Mouse (Mus musculus): ENCODE measurements at regions not wholly inside any gene's neighbourhood (a gene's known extent, or its start where the extent isn't known, plus 50 kb on each side); places are given as distances from the start of the nearest gene placed in this dataset.
A peak's percentile ranks its signal among the peaks of the same experiment; 100 is the strongest.

DNA sequence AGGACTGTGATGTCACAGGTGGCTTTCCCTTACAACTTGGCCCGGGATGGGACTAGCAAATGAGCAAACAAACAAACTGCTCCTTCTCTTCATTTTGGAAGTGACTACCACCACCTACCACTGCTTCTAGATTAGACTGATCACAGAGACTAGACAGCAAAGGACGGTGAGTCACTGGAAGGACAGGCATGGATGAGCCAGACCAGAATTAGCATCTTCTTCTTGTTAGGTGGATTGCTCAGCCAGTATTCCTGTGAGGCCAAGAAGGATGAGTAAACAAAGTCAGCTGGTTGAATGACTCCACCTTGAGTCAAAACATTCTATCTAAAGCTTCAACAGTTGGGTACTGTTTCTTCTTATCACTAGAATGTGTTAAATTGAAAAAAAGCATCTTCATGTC, 385.1 kb upstream of the Mon1b start:
- no peak for DNase-seq (ENCODE audit: low read depth)

DNA sequence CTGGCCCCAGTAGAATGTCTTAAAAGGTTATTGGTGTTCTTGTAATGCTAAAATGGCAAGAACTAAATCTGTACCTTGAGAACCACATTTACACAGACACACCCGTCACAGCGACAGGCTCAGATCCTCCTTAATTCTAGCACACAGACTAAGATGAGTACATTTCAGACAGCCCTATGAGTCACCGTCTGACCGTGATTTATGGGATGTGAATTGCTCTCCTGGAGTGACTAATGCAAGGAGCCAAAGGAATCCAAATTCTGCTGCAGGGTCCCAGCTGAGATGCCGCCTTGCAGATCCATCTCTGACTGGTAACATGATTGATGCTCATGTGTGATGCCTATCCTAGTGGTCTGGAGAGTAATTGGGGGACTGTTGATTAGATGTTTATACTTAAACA, 381.3 kb upstream of the Mon1b start:
- no peak for DNase-seq (ENCODE audit: low read depth)

DNA sequence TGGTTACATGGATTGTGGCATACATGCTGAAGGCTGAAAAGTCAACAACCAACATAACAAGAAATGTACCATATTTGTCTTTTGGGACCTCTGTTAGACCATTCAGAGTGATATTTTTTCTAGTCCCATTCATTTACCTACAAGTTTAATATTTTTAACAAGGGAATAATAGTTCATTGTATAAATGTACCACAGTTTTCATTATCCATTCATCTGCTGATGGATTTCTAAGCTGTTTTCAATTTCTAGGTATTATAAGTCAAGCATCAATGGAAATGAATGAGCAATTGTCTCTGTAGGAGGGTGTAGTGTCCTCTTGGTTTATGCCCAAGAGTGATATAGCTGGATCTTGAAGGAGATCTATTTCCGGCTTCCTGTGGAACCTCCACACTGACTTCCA, 375.9 kb upstream of the Mon1b start:
- no peak for DNase-seq (ENCODE audit: low read depth)

DNA sequence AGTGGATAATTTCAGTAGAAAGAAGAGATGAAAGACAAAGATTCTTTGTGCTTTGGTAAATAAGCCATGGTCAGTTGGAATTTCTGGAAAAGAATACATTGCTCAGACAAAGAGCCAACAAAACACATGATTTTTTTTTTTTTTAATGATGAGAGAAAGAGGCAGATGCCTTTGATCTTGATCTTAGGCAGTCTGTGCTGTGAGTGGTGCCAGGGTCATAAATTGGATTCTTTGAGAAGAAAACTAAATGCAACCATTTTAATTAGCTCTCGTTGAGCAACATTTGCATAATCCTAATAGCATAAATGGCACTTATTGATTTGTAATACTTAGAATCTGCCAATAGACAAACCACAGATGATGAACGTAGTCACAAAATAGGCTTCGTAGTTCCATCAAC, 372.1 kb upstream of the Mon1b start:
- DNase-seq (ENCODE audit: low read depth) = no peak

DNA sequence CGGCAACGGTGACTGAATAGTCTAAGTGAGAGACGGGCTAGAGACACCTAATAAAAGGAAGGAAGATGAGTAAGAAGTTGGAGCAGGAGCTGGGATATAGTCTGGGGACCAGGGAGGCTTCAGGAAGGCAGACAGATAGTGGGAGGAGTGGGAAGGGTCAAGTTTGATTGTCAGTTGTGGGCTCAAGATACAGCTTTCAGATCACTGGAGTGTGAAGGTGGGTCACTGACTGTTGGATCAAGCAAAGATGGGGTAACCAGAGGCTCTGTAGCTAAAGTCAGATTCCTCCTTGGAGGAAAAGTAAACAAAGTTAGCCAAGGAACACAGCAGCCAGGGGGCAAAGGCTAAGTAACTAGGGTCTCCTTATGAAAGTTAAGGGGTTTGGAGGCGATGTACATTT, 364.1 kb upstream of the Mon1b start:
- no peak for DNase-seq (ENCODE audit: low read depth)

DNA sequence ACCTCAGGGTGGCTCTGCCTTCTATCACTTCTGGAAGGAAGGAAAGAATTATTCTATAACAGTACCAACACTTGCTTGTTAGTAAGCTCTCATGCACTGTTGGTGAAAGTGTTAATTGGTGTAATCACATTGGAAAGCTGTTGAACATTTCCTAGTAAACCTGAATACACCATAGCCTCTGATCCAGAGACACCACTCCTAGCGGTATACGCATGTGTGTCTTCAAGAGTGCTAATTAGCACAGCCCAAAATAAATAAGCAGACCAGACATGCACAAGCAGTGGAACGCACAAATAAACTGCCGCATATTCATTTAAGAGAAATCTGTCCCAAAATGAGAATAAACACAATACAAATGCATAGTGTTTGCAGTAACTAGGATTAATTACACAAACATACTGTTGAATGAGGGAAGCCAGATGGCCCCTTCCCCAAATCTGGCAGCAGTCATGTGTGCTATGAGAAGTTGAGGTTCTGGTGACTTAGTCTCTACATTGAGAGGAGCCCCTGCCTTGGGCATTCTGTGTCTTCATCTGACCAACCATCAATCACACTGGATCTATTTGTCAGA, 335.0 kb upstream of the Mon1b start:
- no peak for DNase-seq (ENCODE audit: low read depth)

DNA sequence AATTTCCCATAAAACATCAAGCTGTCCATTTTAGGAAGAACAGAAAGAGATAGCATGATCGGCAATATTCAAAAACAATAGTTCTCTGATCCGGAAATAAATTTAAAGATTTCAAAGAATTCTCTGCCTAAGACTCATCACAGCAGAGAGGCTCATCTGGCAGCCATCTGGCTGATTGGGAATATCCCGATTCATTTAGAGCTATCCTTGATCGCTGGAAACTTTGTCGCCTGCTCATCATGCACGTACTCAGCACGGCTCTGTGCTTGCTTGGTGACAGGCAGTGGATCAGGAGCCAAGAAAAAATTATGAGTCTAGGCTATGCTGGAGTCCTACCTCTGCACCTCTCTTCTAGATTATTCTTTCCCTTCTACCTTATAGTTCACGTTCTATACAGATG, 332.0 kb upstream of the Mon1b start:
- no peak for DNase-seq (ENCODE audit: low read depth)

DNA sequence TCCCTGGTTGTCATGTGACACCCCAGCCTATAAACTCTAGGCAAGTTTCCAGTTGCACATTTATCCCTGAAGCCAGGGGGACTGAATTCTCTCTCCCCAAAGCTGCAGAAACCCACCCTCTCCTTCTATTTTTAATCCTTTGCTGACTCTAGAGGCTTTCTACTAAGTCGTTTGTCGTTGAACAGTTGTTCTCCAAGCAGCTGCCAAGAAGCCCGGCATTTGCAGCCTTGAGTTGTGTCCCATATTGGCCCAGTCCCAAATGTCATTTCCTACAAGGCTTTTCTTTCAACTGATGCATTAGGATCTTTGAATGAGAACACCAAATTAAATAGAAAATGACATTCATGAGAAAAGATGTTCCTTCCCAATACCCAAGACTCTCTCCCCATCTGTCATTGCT, 318.2 kb upstream of the Mon1b start:
- DNase-seq (ENCODE audit: low read depth) = no peak

DNA sequence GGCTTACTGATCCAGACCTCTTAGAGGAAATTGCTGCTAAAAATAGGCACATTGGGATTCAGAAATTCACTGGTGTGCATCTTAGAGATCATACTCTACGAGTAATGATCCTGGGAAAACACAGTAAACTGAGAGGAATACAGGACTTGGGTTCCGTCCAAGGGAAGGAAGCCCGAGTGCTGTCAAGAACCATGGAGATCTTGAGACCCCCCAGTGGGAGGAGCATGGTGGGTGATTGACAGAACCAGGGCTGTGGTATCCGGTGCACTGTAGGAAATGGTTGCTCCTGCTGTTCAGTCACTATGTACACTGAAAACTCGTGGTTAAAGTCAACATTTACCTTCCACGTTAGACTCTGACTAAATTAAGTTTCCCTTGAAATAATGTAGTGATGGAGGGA, 303.8 kb upstream of the Mon1b start:
- no peak for DNase-seq (ENCODE audit: low read depth)

DNA sequence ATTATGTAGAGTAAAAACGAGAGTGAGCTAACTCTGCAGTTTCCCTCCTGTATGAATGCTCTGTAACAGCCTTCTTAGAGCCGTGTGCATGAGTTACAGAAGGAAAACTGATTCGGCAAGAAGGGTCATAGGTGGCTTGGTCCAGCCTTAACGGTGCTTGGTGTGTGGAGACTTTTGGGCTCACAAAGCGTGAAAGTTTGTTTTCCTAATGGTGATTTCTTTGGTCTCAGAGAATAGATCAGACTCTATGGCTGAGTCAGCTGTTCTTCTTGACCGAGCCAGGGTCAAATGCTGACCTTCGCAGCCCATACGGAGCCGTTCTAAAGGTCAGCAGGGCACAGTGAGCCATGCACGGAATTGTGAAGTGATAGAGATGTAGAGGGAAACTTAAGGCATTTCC, 294.1 kb upstream of the Mon1b start:
- DNase-seq (ENCODE audit: low read depth) = no peak

DNA sequence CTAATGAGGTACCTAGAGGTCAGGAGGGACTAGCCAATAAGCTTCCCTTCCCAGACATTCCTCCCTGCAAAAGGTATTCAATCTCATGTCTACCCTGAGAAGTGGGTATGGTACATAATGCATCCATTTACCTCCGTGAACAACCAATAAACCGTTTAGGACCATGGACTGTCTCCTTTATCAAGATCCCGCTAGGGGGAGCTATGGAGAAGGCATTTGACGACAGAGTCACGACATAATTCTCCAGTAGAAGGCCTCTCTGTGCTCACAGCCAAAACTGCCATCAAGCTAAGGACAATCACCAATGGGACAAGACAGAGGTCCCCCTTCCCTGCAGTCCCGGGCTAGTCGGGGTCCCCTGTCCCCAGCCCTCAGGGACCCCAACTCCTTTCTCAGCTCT, 273.5 kb upstream of the Mon1b start:
- peak; percentile 2 for DNase-seq (ENCODE audit: low read depth)

DNA sequence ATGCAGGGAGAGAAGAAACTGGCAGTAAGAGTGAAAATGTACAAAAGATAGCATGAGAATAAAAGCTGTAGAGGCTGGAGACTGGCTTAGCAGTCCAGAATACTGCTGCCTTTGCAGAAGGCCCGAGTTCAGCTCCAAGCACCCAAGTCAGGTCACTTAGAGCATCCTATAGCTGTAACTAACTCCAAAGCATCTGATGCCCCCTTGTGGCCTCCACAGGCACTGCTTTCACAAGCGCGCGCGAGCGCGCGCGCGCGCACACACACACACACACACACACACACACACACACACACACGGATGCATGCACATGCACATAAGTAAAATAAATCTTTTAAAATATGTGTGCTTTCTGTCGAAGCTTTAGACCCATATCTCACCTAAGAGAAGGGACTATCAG, 271.2 kb upstream of the Mon1b start:
- no peak for DNase-seq (ENCODE audit: low read depth)

DNA sequence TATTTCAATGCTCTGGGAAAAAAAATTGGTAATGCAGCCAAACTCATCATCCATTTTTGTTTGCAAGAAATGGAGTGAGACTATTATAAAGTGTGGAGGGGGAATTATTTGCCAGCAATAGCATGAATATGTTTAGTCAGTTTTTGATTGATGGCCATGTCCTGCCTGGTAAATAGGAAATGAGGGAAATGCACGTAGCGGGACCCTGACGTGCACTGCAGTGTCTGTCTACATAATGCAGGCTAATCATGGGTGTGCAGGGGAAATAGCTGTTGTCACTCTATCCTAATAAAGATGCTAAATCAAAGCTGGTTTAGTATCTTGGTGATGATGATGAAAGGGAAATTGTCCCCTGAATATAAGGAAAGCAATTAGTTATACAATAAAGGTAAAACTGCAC, 251.9 kb upstream of the Mon1b start:
- DNase-seq (ENCODE audit: low read depth) = no peak

DNA sequence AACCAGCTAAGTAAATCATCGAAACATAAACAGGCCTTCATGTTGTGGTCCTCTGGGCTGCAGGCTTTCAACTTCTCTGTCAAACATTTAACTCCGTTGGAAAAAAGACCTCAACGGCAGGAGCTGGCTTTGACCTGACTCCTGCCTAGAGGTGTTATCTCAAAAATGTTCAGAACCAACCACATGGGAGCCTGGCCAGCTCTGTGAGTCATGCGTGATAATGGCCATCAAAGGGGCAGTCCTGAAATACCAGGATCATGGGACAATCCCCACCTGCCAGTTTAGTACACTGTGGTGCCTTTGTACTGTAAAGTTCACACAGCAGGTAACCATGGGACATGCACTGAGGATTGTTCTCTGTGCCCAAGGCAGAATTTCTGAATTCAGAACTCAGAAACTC, 251.4 kb upstream of the Mon1b start:
- DNase-seq (ENCODE audit: low read depth) = no peak

DNA sequence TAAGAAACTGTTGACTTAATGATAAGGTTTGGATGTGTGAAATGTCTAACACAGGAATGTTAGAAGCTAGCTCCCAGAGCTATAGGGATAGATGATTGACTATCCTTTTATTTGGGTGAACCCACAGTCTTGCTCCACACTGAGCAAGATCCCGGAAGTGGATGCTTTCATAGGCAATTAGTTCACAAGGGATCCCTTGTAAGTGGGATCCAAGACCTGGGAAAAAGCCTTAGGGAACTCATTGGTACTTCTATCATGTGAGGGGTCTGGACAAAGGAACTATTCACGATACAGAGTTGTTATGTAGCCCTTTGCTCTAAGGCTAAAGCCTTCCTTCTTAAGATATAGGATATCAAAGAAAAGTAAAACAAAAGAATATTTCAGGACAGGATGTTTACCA, 245.9 kb upstream of the Mon1b start:
- DNase-seq (ENCODE audit: low read depth) = no peak

DNA sequence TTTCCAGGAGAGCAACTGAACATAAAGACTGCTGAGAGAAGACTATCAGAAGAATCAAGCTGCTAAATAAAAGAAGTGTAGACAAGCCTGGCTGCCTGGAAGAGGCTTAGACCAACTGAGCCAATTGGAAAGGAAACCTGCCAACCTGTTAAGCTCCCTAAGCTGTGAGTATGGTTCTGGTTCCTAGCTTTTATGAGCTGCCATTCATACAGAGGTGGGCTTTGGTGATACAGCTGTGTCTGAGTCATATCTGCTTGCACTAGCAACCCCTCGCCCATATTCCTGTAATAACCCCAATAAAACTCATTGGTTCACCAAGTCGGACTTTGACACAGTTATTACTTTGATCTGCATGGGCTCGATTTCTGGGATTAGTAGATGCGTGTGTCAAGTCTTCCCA, 245.3 kb upstream of the Mon1b start:
- DNase-seq (ENCODE audit: low read depth) = no peak

DNA sequence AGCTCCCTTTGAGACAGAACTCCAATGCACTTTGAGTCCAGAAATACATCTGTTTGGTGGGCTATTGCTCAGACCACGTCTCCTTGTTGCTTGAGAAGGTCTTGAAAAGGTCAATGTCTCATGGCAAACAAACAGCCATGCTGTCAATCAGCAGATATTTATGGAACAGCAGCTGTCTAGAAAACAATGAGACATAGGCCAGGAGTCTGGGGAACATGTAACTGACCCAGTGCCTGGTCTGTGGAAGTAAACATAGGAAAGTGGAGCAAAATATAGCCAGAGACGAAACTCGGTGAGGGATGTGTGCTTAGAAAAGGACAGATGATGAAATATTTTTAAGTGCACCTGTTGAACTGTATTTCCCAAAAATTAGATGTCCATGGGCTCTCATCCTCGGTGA, 241.1 kb upstream of the Mon1b start:
- DNase-seq (ENCODE audit: low read depth) = no peak

DNA sequence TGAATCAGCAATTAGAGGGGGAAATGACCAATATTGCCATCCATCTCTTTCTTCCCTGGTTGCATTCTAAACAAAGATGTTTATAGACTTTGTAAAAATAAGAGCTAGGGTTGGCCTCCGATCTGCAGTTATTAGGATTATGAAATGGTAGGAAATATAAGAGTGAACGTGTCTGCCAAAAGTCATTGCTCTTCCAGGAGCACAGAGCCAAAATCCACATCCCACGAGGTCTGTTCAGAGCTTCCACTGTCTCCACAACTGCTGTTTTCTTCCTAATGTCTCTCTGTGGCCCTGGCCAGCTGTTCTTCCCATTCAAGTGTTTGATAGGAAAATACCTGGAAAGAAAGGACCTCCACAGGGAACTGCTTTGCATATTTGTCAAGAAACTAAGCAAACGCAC, 230.2 kb upstream of the Mon1b start:
- DNase-seq (ENCODE audit: low read depth) = no peak

DNA sequence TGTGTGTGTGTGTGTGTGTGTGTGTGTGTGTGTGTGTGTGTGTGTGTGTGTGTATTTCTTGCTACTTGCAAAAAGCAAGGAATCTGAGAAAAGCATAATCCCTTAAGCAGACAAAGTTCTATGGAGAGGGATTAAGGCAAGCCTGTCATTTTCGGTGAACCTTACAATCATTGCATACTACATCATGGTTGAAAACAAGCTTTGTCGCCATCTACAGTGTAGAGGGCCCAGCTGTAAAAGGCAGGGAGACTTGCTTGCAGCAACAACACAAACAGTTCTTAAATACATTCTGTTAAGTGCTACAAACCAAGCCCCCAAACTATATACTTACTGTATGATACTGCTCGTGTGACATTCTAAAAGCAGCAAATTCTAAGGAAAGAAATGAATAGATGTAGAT, 216.0 kb upstream of the Mon1b start:
- DNase-seq (ENCODE audit: low read depth) = no peak

DNA sequence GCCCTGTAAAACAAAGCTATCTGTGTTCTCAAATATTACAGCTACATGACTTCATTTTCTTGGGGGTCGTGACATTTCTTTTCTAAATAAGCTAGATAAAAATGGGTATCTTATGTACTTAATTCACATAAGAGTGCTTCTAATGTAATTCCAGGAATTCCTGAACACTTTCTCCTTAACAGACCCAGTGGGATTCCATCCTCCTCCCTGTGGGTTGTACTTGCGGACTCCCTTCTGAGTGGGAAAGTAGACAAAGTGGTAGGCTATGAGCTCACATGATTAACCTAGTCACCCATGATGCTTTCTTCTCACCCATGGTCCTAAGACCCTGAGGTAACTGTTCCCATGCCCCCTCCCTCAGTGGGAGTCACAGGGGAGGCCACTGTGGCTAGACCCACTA, 212.7 kb upstream of the Mon1b start:
- DNase-seq (ENCODE audit: low read depth) = no peak

DNA sequence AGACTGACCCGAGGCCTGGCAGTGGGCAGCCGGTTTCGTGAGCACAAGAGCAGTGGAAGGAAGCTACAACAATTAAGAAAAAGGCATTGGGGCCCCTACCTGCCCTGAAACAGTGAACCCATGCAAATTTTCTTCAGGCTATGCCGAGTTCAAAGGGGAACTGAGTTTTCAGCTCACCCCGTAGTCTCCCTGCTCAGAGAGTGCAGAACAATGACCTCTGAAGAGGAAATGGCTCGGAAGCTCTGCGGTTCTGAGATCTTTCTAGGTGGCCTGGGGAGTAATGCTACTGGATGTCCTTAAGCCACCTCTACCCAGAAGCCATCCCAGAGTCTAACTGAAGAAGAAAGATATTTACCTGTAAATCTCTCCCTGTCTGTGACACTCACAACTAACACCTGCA, 196.3 kb upstream of the Mon1b start:
- DNase-seq (ENCODE audit: low read depth) = no peak

DNA sequence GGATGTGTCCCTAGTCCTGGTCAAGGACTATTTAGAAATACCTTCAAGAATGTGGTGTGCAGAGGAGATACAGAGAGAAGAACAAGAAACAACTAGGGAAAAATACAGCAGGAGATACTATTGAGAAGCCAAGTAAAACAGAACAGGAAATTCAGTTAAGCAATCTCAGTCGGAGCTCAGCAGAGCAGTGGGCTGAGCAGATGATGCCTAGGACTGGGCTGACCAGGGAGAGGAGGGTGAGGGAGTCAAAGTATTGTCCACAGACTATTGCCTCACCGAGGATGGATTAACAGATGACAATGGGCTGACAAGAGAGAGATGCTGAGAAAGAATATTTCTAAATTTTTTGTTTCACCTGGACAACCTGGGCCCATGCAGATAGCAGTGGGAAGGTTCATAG, 181.4 kb upstream of the Mon1b start:
- no peak for DNase-seq (ENCODE audit: low read depth)

DNA sequence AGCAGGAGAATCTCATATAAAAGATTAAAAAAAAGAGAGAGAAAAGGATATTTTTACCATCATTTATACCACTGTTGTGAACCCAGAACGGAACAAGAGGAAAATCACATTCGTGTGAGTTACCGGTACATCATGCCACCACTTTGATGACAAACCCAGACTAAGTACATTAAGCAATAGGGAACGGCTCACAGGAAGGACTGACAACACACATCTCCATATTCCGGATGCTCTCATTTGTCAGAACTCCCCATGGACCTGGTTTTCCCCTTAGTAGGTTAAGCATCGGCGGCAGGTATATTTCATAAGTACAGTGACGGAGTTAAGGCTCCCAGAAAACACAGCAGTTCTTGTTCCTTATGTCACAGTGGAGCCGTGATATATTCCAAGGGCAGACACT, 170.8 kb upstream of the Mon1b start:
- DNase-seq (ENCODE audit: low read depth) = no peak

DNA sequence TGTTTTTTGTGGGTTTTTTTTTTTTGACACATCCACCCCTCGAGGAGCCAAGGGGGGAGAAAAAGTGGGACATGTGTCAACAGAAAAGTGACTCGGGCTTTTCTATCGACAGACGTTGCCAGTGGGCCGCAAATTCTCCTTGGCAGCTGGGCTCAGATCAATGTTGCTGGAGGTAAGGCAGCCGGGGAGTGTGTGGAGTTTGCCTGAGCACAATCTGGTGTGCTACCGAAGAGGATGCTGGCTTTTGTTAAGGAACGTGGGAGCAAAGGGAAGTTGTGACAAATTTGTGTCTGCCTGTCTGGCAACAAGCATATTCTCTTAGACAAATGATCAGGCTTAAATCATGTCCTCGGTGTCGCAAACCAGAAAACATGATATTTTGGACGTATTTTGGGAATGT, 170.2 kb upstream of the Mon1b start:
- DNase-seq (ENCODE audit: low read depth) = no peak

DNA sequence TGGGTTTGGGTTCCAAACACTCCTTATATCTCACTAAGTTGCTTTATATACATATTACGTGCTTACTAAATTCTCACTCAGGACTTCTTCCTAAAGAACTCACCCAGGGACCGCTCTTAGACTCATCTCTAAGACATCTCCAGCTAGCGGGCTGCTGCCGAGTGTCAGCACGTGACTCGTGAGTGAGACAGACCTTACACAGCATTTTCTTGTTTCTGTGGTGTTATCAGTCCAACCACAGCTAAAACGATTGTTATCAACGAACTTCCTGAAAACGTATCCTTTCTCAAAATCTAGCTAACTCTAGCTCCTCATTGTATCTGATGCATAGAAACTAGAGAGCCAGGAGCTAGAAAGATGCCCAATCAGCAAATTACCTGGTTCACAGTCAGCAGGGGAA, 168.7 kb upstream of the Mon1b start:
- no peak for DNase-seq (ENCODE audit: low read depth)
